Mouse (Mus musculus) intestine, embryonic 16.5 days (tissue): ENCODE measurements around the gene Elovl5. TPM values are rescaled to one million over a fixed set of nuclear protein-coding genes. Genes with fewer than 3 reads are reported as not detected.

Source experiments
- ATAC-seq: fragments of 200-750 bp; cut with Nextera tagmentation; 2 replicates; pipeline ENCODE4 v1.8.0; 2017; ENCODE audit warnings: moderate TSS enrichment, moderate library complexity
- H3K27ac ChIP-seq: fragments of 300-500 bp; sonication (generic); 2 replicates; pipeline ENCODE4 v1.5.1; 2014; ENCODE audit warnings: mild to moderate bottlenecking, low read length
- H3K27me3 ChIP-seq: fragments of 300-500 bp; sonication (generic); replicated peaks from 2 replicates; pipeline ENCODE4 v1.6.1; 2014; ENCODE audit warnings: low read length, control low read depth, mixed read lengths; ENCODE audit not compliant: control insufficient read depth, insufficient read depth
- H3K36me3 ChIP-seq: fragments of 300-500 bp; sonication (generic); 2 replicates; pipeline ENCODE4 v1.6.1; 2014; ENCODE audit warnings: low read length, control low read depth; ENCODE audit not compliant: control insufficient read depth, insufficient read depth
- H3K4me1 ChIP-seq: fragments of 300-500 bp; sonication (generic); 2 replicates; pipeline ENCODE4 v1.6.1; 2014; ENCODE audit warnings: low read length, control low read depth, mixed read lengths; ENCODE audit not compliant: control insufficient read depth, insufficient read depth
- H3K4me2 ChIP-seq: fragments of 300-500 bp; sonication (generic); 2 replicates; pipeline ENCODE4 v1.6.1; 2014; ENCODE audit warnings: low read depth, low read length, control low read depth
- H3K4me3 ChIP-seq: fragments of 300-500 bp; sonication (generic); 2 replicates; pipeline ENCODE4 v1.5.1; 2014; ENCODE audit warnings: mild to moderate bottlenecking, low read length
- H3K9ac ChIP-seq: fragments of 300-500 bp; sonication (generic); 2 replicates; pipeline ENCODE4 v1.6.1; 2014; ENCODE audit warnings: low read depth, low read length
- H3K9me3 ChIP-seq: fragments of 300-500 bp; sonication (generic); 2 replicates; pipeline ENCODE4 v1.6.1; 2016; ENCODE audit warnings: low read length, control low read depth; ENCODE audit not compliant: control insufficient read depth
- WGBS: fragments of 180-500 bp; shearing (Covaris S2); extraction: QIAGEN DNeasy Blood & Tissue Kit; methylation state at CpG from one replicate; pipeline ENCODE4 v1.1.7; 2014; 5-methylcytosine and 5-hydroxymethylcytosine counted together
- polyA plus RNA-seq: library from polyadenylated mRNA; unstranded; fragments of >200 nt; fragmentation: Nextera tagmentation; extraction: Ambion mirVana; gene quantifications from 2 replicates; pipeline ENCODE4 v1.2.1, GENCODE M21; 2015

Gene Elovl5
- polyA plus RNA-seq, 1 experiment from 2014 or later = 70.9 TPM

DNA sequence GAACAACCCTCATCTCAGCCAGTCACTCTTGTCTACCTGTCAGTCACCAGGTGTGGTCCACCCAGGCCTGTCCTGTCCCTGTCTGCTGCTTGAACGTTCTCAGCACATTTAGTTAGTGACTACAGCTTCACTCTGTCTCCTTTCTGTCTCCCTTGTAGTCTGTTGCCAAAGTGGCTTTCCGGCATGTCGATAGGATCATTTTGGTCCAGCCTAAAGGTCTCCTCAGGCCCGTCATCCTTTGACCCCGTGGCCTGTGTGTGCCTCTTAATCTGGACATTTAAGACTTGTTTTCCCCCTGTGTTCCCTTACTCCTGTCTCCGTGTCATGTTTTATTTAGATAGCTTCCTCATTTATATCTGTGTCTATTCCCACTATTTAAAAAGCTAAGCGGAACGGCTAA is 9.0 kb downstream of the Elovl5 start:
- WGBS = 88% methylated on average over 8 of the region's 8 CpGs
- H3K4me1 ChIP-seq = peaks cover 30% of the 10 kb centered on the region
- no peaks in the 10 kb centered on the region for H3K27me3 ChIP-seq
- no peaks in the 10 kb centered on the region for H3K9me3 ChIP-seq
- no peak overlapping the region for H3K4me2 ChIP-seq
- no peak overlapping the region for H3K4me3 ChIP-seq
- no peak overlapping the region for H3K9ac ChIP-seq
- no peak for ATAC-seq
- no peaks in the 10 kb centered on the region for H3K36me3 ChIP-seq
- H3K27ac ChIP-seq = no peak overlapping the region

DNA sequence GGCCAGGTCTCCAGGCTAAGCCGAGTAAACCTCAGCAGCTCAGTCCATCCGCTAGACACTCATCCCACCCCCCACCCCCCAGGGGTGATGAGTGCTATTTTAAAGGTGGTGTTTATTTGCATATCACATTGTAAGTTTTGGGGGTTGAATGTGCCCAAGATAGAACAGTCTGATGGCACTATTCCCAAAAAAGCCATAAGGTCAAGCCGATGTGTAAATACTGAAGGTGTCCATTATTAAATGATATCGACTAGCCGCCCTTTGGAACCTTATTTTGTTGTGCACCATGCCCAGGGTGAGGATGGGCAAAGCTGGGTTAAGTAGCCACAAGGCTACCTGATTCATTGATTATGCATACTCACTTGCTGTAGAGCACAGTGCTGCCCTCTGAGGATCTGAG is 9.7 kb downstream of the Elovl5 start:
- Histone ChIP-seq H3K27ac (no peak overlapping the region), H3K4me1 (peaks cover 26% of the 10 kb centered on the region), H3K27me3 (no peaks in the 10 kb centered on the region), H3K9ac (no peak overlapping the region), H3K9me3 (no peaks in the 10 kb centered on the region), H3K36me3 (no peaks in the 10 kb centered on the region), H3K4me2 (no peak overlapping the region), H3K4me3 (no peak overlapping the region)
- 88% methylated on average over 5 of the region's 5 CpGs for WGBS
- ATAC-seq = no peak

DNA sequence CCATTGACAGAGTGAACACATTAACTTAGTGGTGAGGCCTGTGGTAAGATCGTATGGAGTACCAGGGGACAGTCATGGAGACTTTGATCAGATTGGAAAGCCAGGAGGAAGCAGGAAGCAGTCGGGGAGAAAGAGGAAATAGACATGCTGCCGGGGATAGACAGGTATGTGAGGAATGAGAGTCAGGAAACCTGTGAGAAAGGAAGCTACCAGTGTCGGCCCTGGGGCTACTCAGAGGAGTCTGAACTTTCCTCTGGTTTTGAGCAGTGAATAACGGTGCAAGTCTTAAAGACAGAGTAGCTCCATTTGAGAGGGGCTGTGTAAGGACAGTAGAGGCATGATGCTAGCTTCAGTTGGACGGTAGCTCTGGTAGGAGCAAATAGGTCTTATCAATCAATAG is 10.3 kb downstream of the Elovl5 start:
- Histone ChIP-seq H3K9me3 (no peaks in the 10 kb centered on the region), H3K9ac (no peak overlapping the region), H3K27me3 (no peaks in the 10 kb centered on the region), H3K36me3 (no peaks in the 10 kb centered on the region), H3K4me1 (peaks cover 26% of the 10 kb centered on the region), H3K4me3 (no peak overlapping the region), H3K4me2 (no peak overlapping the region), H3K27ac (no peak overlapping the region)
- 47% methylated on average over 6 of the region's 6 CpGs for WGBS
- no peak; the same call in 1 of the 2 replicates for ATAC-seq

DNA sequence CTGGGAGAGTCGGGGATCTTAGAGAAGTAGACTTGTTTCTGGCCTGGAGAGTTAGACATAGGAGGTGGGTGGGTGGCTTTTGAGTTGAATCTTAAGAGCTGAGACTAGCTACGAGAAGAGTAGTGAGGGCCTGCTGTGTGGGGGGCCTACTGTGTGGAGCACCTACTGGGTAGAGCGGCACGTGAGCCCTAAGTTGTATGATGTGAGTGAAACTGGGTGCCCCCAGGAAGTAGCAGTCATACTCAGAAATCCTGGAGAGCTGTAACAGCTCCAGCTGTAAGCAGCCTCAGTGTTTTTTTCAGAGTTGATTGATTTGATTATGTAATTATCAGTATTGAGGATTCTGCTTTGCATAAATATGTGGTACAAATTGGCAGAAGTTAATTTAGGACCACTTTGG is 11.6 kb downstream of the Elovl5 start:
- 75% methylated on average over 4 of the region's 4 CpGs for WGBS
- H3K27ac ChIP-seq = no peak overlapping the region
- ATAC-seq = no peak
- H3K9me3 ChIP-seq = no peaks in the 10 kb centered on the region
- H3K4me3 ChIP-seq = no peak overlapping the region
- no peaks in the 10 kb centered on the region for H3K27me3 ChIP-seq
- H3K36me3 ChIP-seq = no peaks in the 10 kb centered on the region
- peaks cover 21% of the 10 kb centered on the region for H3K4me1 ChIP-seq
- no peak overlapping the region for H3K9ac ChIP-seq
- H3K4me2 ChIP-seq = no peak overlapping the region

DNA sequence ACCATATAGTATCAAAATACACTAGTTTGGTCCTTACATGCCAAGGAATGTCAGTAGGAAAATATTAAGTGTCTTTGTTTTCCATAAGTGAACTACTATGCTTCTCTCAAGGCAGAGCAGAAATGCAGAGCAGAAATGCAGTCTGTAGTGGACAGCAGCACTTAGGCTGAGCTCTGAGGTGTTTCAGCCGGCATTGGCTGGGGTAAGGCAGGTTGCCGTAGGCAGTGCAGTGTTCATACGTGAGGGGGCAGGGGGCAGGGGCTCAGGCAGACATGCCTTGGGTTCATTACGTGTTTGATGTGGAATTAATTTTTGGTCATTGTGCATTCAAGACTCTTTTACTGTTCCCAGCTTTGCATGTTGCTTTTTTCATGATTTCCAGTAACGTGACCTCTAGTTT is 12.1 kb downstream of the Elovl5 start:
- ATAC-seq = no peak
- no peak overlapping the region for H3K9ac ChIP-seq
- peaks cover 16% of the 10 kb centered on the region for H3K4me1 ChIP-seq
- H3K27me3 ChIP-seq = no peaks in the 10 kb centered on the region
- no peak overlapping the region for H3K4me3 ChIP-seq
- H3K4me2 ChIP-seq = no peak overlapping the region
- 78% methylated on average over 5 of the region's 5 CpGs for WGBS
- H3K36me3 ChIP-seq = no peaks in the 10 kb centered on the region
- no peaks in the 10 kb centered on the region for H3K9me3 ChIP-seq
- no peak overlapping the region for H3K27ac ChIP-seq

DNA sequence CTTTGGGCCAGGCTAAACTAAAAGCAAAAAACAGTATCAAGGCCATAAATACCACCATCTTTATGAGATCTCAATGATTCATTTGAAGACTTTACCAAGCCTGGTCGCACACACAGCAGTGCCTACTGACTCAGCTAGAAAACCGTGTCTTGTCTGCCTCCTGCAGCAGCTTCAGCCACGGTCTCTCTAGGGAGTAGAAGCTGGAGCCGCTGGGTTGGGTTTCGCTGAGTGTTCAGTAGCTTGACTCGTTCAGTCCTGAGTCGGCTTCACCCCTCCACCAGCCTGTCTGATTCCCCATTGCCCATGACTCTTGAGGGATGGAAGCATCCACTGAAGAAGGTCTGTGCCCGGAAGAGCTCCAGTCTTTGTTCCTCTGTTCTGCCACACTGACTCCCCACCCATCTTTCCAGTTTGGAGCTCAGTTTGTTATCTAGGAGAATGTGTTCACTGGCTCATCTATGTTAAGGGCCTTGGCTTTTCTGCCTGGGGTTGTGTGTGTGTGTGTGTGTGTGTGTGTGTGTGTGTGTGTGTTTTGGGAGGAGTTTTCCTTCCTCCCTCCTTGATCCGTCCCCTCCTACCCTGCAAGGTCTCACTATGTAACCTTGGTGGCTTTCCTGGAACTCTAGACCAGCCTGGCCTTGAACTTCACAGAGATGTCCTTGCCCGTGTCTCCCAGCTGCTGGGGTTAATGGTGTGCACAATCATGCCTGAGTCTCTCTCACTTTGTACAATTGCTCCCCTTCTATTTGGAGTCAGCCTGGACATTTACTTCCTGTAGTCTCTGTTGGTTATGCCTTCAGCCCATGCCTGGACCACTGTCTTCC is 13.1 kb downstream of the Elovl5 start:
- Histone ChIP-seq H3K4me3 (no peak overlapping the region), H3K4me1 (peaks cover 15% of the 10 kb centered on the region), H3K4me2 (no peak overlapping the region), H3K9ac (no peak overlapping the region), H3K27ac (no peak overlapping the region), H3K36me3 (no peaks in the 10 kb centered on the region), H3K9me3 (no peaks in the 10 kb centered on the region), H3K27me3 (no peaks in the 10 kb centered on the region)
- WGBS = 68% methylated on average over 10 of the region's 10 CpGs
- ATAC-seq = no peak

DNA sequence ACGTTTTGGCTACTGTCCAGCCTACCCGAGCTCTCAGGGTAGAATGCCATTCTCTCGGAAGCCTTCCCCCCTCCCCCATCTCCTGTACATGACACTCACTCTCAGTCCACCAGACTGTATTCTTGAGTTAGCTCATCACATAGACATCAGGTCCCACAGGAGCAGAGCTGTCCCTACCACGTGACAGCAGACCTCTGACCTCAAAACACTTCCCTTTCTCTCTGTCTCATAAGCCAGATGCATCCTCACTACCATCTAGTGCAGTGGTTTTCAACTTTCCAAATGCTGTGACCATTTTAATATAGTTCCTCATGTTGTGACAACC is 13.7 kb downstream of the Elovl5 start:
- H3K4me3 ChIP-seq = no peak overlapping the region
- H3K27me3 ChIP-seq = no peaks in the 10 kb centered on the region
- no peaks in the 10 kb centered on the region for H3K36me3 ChIP-seq
- H3K4me1 ChIP-seq = peaks cover 15% of the 10 kb centered on the region
- WGBS = 40% methylated on average over 4 of the region's 4 CpGs
- no peaks in the 10 kb centered on the region for H3K9me3 ChIP-seq
- no peak overlapping the region for H3K4me2 ChIP-seq
- no peak overlapping the region for H3K9ac ChIP-seq
- no peak for ATAC-seq
- no peak overlapping the region for H3K27ac ChIP-seq

DNA sequence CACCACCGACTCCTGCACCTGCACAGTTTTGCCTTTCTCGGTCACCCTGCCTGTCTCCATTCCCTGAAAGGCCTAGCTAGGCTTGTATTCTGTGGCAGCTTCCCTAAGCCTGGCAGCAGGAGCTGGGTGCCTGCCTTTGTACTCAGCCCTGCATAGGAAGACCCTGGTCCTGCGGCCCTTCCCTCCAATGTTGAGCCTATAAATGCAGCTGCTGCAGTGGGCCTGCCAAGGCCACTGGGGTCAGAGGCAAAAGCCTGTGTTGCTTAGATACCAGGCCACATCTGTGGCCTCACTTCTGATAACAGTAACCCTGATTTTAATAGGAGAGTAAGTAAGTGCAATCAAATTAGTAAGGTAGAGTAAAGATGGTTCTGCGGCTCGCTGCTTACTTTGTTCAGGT is 14.6 kb downstream of the Elovl5 start:
- Histone ChIP-seq H3K4me2 (no peak overlapping the region), H3K9ac (no peak overlapping the region), H3K36me3 (no peaks in the 10 kb centered on the region), H3K27me3 (no peaks in the 10 kb centered on the region), H3K4me1 (peaks cover 14% of the 10 kb centered on the region), H3K27ac (no peak overlapping the region), H3K9me3 (no peaks in the 10 kb centered on the region), H3K4me3 (no peak overlapping the region)
- no peak for ATAC-seq
- 69% methylated on average over 5 of the region's 5 CpGs for WGBS

DNA sequence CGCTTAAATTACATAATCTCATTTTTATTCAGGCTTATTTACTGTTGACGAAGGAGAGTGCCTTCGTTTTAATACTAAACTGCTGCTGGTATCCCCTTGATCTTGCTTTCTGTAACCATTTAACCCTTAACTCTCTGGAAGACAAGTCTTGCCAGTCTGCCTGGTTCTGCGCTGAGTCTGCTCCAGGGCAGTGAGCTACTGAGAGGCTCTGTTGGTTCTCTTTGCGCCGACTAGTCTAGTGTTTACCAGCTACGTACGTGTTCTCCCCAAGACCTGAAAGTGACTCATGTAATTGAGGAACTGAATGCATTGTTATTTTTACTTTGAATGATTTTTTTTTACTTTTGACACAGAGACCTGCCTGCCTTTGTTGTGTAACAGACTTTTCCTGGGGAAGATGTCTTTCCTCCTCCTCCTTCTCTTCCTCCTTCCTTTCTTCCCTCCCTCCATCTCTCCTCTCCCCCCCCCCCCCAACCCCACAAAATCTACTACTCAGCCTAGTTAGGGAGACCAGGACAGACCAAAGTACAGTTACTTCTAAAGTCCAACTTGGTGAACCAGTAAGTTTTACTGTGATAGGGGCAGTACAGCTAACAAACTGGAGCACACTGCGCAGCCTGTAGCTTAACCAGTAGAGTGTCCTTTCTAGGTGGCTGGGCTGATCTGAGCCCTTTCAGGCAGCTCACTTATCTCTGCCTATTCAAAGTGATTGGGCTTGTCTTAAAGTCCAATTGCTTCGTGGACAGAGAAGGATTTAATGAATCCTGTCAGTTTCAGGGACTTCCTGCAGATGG is 18.9 kb downstream of the Elovl5 start:
- Histone ChIP-seq H3K9me3 (no peaks in the 10 kb centered on the region), H3K36me3 (no peaks in the 10 kb centered on the region), H3K27me3 (no peaks in the 10 kb centered on the region), H3K4me2 (no peak overlapping the region), H3K9ac (no peak overlapping the region), H3K4me1 (peaks cover 28% of the 10 kb centered on the region), H3K27ac (no peak overlapping the region; the same call in 1 of the 2 replicates), H3K4me3 (no peak overlapping the region)
- no peak for ATAC-seq
- 71% methylated on average over 10 of the region's 10 CpGs for WGBS
